Mouse (Mus musculus) forebrain, embryonic 14.5 days (tissue): ENCODE results near the gene Hectd1. TPM values are rescaled to one million over a fixed set of nuclear protein-coding genes. Genes with fewer than 3 reads are reported as not detected.

Source experiments
- ATAC-seq: fragments of 200-750 bp; cut with Nextera tagmentation; 2 replicates; pipeline ENCODE4 v1.8.0; 2017; ENCODE audit warnings: mild to moderate bottlenecking, moderate library complexity
- DNase-seq: peaks from one replicate; pipeline ENCODE4 v3.0.0-alpha.2; 2015; ENCODE audit warnings: low spot score
- H3K27ac ChIP-seq: fragments of 300-500 bp; sonication (generic); 2 replicates; pipeline ENCODE4 v1.5.1; 2014; ENCODE audit warnings: low read depth, mild to moderate bottlenecking, control low read depth, low read length, moderate library complexity
- H3K27me3 ChIP-seq: fragments of 300-500 bp; sonication (generic); replicated peaks from 2 replicates; pipeline ENCODE4 v1.6.1; 2014; ENCODE audit warnings: low read length, control low read depth, mixed read lengths; ENCODE audit not compliant: control insufficient read depth, insufficient read depth
- H3K36me3 ChIP-seq: fragments of 300-500 bp; sonication (generic); 2 replicates; pipeline ENCODE4 v1.6.1; 2014; ENCODE audit warnings: low read length, control low read depth; ENCODE audit not compliant: control insufficient read depth, insufficient read depth
- H3K4me1 ChIP-seq: fragments of 300-500 bp; sonication (generic); 2 replicates; pipeline ENCODE4 v1.6.1; 2014; ENCODE audit warnings: antibody characterized with exemption, low read length, control low read depth; ENCODE audit not compliant: control insufficient read depth, insufficient read depth
- H3K4me2 ChIP-seq: fragments of 300-500 bp; sonication (generic); 2 replicates; pipeline ENCODE4 v1.6.1; 2014; ENCODE audit warnings: mild to moderate bottlenecking, control low read depth, low read length
- H3K4me3 ChIP-seq: fragments of 300-500 bp; sonication (generic); 2 replicates; pipeline ENCODE4 v1.5.1; 2014; ENCODE audit warnings: low read depth, low read length, control low read depth
- H3K9ac ChIP-seq: fragments of 300-500 bp; sonication (generic); 2 replicates; pipeline ENCODE4 v1.6.1; 2014; ENCODE audit warnings: mild to moderate bottlenecking, low read length, control low read depth, moderate library complexity
- H3K9me3 ChIP-seq: fragments of 300-500 bp; sonication (generic); replicated peaks from 2 replicates; pipeline ENCODE4 v1.6.1; 2016; ENCODE audit warnings: low read length, control low read depth, mixed read lengths; ENCODE audit not compliant: control insufficient read depth
- WGBS: fragments of 180-500 bp; shearing (Covaris S2); extraction: QIAGEN DNeasy Blood & Tissue Kit; methylation state at CpG from one replicate; pipeline ENCODE4 v1.1.7; 2014; 5-methylcytosine and 5-hydroxymethylcytosine counted together
- polyA plus RNA-seq: library from polyadenylated mRNA; unstranded; fragments of >200 nt; fragmentation: Nextera tagmentation; extraction: Ambion mirVana; gene quantifications from 2 replicates; pipeline ENCODE4 v1.2.1, GENCODE M21; 2014

Hectd1 gene
- polyA plus RNA-seq, 1 experiment from 2014 or later, result 31.1 TPM

DNA sequence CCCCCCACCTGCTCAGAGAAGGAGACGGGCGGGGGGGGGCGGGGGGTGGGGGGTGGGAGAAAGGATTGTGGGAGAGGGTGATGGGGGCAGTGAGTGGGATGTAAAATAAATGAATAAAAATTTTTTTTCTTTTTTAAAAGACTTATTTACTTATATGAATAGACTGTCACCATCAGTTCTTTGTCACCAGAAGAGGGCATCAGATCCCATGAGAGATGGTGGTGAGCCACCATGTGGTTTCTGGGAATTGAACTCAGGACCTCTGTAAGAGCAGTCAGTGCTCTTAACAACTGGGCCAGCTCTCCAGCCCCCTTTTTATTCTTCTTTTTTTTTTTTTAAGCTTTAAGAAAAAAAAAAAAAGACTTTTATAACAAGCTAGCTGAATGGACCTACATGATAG, 7.1 kb downstream of the Hectd1 start:
- H3K4me3 ChIP-seq, result no peak overlapping the region
- H3K27me3 ChIP-seq, result no peaks in the 10 kb centered on the region
- H3K9ac ChIP-seq, result no peak overlapping the region
- no peak overlapping the region for H3K27ac ChIP-seq
- no peaks in the 10 kb centered on the region for H3K9me3 ChIP-seq
- no peak for ATAC-seq
- peaks cover 8% of the 10 kb centered on the region for H3K36me3 ChIP-seq
- DNase-seq, result no peak
- no peak overlapping the region for H3K4me2 ChIP-seq
- WGBS, result 72% methylated on average over 3 of the region's 3 CpGs
- peaks cover 3% of the 10 kb centered on the region for H3K4me1 ChIP-seq

DNA sequence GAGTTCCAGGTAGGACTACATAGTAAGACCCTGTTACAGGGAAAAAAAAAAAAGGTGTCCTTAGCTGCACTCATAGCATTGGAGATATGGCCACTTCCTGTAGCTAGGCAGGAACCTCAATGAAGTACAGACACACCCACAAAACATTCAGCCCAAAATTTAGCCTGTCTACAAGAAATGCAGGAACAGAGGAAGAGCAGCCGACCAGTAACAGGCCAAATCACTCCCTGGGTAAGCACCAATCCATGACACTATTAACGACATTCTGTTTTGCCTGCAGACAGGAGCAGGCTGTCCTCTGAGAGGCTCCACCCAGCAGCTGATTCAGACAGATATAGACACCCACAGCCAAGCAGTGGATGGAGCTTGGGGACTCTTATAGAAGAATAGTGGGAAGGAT, 8.1 kb downstream of the Hectd1 start:
- Histone ChIP-seq H3K27ac (no peak overlapping the region), H3K9me3 (no peaks in the 10 kb centered on the region), H3K9ac (no peak overlapping the region), H3K4me3 (no peak overlapping the region), H3K4me2 (no peak overlapping the region), H3K27me3 (no peaks in the 10 kb centered on the region), H3K36me3 (peaks cover 8% of the 10 kb centered on the region), H3K4me1 (no peaks in the 10 kb centered on the region)
- 54% methylated on average over 2 of the region's 2 CpGs for WGBS
- no peak for DNase-seq
- no peak for ATAC-seq

DNA sequence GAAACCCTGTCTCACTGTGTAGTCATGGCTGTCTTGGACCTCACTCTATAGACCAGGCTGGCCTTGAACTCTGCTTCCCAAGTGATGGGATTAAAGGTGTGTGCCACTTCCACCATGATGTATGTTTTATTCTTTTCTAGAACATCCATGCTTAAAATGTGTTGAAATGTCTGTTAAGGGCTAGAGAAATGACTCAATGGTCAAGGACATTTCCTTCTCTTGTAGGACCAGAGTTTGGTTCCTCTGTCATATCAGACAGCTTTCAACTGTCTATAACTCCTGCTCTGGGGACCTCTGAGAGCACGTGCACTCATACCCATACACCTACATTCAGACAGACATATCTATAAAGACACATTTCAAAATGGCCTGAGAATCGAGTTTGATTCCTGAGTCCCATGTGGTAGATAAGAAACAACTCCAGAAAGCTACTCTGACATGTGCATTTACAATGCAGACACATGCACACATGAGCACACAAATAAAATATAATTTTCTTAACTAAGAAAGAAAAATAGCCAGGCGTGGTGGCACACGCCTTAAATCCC, 9.3 kb downstream of the Hectd1 start:
- Histone ChIP-seq H3K4me3 (no peak overlapping the region), H3K9me3 (no peaks in the 10 kb centered on the region), H3K4me1 (no peaks in the 10 kb centered on the region), H3K27me3 (no peaks in the 10 kb centered on the region), H3K27ac (no peak overlapping the region), H3K36me3 (peaks cover under 1% of the 10 kb centered on the region; the same call in 1 of the 2 replicates), H3K9ac (no peak overlapping the region), H3K4me2 (no peak overlapping the region)
- DNase-seq, result no peak
- no peak for ATAC-seq
- WGBS, result 92% methylated on average over 4 of the region's 4 CpGs

DNA sequence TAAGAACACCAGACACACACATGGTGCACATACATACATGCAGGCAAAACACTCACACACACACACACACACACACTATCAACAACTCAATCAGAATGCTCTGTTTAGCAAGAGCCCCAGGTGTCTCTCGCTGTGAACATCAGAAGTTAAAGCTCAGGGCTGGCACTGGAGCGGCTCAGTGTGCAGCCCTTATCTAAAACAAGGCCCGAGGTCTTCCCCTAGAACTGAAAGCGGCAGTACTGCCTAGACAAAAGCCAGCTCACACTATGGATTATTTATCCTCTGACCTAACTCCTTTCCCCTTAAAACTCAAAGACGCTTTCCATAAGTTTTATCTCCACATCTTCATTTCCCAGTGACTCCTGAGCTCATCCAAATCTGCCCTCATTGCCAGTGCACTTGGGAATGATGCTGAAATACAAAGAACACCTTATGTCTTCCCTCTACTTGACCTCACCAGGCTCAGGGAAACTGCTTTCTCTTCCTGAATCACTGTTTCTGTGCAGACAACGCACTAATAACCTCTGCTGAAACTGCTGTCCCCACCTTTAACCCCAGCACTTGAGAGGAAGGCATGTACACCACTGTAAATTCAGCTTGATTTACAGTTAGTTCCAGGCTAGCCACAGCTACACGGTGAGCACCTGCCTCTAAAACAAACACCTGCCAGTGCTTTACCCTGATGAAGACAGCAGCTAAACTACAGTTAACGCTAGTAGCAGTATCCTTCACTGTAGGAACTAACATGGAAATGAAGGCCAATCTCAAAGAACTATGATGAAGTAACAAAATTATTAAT, 11.3 kb downstream of the Hectd1 start:
- Histone ChIP-seq H3K9me3 (no peaks in the 10 kb centered on the region), H3K9ac (no peak overlapping the region), H3K27ac (no peak overlapping the region), H3K4me2 (no peak overlapping the region), H3K4me3 (no peak overlapping the region), H3K27me3 (no peaks in the 10 kb centered on the region), H3K36me3 (no peaks in the 10 kb centered on the region; the same call in 1 of the 2 replicates), H3K4me1 (no peaks in the 10 kb centered on the region)
- no peak for ATAC-seq
- 83% methylated on average over 8 of the region's 8 CpGs for WGBS
- DNase-seq, result no peak

DNA sequence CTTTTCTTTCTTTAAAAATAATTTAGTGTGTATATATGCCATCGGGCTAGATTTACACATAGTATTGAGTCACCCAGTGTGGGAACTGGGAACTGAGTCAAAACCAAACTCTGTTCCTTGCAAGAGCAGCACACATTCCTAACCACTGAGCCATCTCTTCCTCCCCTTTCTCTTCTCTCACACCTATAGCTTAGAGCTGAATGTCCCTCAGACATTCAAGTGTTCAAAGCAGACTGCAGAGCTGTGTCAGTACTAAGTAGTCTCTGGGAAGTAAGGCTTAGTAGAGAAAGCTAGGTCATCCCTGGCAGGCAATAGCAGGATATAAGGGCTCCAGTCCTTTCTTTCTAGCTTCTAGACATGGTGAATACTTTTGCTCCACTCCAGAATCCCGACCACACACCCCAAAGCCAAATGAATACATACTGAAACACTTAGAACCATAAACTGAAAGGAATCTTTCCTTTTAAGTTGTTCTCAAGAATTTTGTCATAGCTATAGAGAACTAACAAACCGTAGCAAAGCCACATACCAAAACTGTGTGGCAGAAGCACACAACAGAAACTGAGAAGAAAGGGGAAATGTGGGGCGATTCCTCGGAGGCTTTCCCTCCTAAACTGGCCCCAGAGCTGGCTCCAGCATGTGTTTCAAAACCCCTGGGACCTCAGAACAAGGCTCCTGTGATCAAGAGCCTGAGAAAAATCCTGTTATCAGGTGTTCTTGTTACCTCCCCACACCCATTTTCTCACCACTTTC, 17.8 kb downstream of the Hectd1 start:
- Histone ChIP-seq H3K36me3 (peaks cover 3% of the 10 kb centered on the region; the same call in 1 of the 2 replicates), H3K4me2 (no peak overlapping the region), H3K4me1 (no peaks in the 10 kb centered on the region), H3K9me3 (no peaks in the 10 kb centered on the region), H3K27me3 (no peaks in the 10 kb centered on the region), H3K4me3 (no peak overlapping the region), H3K9ac (no peak overlapping the region), H3K27ac (no peak overlapping the region)
- WGBS, result 87% methylated on average over 5 of the region's 5 CpGs
- ATAC-seq, result no peak
- no peak for DNase-seq

DNA sequence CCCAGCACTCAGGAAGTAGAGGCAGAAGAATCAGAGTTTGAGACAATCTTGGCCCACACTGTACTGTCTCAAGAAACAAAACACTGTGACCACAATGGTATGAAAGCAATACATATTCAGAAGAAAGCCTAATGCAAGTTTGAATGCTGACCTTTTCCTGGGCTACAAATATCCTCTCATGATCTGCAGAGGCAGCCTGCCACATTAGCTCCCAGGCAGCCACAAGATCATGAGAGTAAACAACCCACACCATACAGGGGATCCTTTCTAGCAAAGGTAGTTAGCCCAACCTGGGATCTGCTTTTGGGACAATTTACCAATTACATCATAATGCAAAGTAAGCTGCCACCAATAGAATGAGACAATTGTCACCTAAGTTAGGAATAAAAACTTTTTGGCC, 18.8 kb downstream of the Hectd1 start:
- H3K4me2 ChIP-seq, result no peak overlapping the region
- no peaks in the 10 kb centered on the region for H3K27me3 ChIP-seq
- DNase-seq (no peak), ATAC-seq (no peak)
- H3K27ac ChIP-seq, result no peak overlapping the region
- no peak overlapping the region for H3K9ac ChIP-seq
- H3K9me3 ChIP-seq, result no peaks in the 10 kb centered on the region
- H3K36me3 ChIP-seq, result peaks cover 10% of the 10 kb centered on the region
- H3K4me1 ChIP-seq, result no peaks in the 10 kb centered on the region
- H3K4me3 ChIP-seq, result no peak overlapping the region

DNA sequence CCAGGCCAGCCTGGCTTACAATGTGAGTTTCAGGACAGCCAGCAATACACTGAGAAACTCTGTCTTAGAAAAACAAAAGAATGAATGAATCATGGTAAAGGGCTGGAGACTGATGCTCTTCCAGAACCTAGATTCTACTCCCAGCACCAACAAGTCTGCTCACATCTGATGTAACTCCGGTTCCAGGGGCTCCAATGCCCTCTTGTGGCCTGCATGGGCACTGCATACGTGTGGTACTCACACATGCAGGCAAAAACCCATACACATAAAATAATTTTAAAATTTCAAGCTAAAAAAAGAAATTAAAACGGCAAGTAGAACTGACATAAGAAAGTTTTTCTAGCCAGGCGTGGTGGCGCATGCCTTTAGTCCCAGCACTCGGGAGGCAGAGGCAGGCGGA, 44.5 kb downstream of the Hectd1 start:
- Histone ChIP-seq H3K27me3 (no peaks in the 10 kb centered on the region), H3K27ac (no peak overlapping the region), H3K4me2 (no peak overlapping the region), H3K9me3 (no peaks in the 10 kb centered on the region; the same call in 1 of the 2 replicates), H3K36me3 (peaks cover 79% of the 10 kb centered on the region), H3K4me3 (no peak overlapping the region), H3K4me1 (no peaks in the 10 kb centered on the region), H3K9ac (no peak overlapping the region)
- no peak for ATAC-seq
- DNase-seq, result peak; percentile 13
- WGBS, result 94% methylated on average over 7 of the region's 7 CpGs

DNA sequence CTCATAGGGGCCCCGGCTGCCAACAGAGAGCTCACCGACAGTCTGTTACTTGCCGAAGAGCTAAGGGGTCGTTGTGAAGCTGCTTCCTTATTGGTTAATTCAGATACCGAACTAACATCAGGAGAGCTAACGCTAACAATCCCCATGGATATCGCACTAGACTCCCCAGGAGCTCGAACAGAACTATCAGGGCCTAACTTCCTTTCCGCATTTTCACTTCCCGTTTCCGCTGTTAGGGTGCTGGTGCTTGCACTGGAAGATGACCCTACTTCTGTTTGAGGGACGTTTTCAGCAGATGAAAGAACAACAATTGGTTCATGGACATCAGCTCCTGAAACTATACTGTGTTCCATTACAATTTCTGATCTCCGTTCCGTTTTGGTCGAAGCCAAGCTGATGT, 60.6 kb downstream of the Hectd1 start:
- 96% methylated on average over 15 of the region's 15 CpGs for WGBS
- Histone ChIP-seq H3K9ac (no peak overlapping the region), H3K4me3 (no peak overlapping the region), H3K27ac (no peak overlapping the region), H3K4me1 (no peaks in the 10 kb centered on the region), H3K36me3 (peaks cover 60% of the 10 kb centered on the region), H3K9me3 (no peaks in the 10 kb centered on the region), H3K4me2 (no peak overlapping the region), H3K27me3 (no peaks in the 10 kb centered on the region)
- DNase-seq (no peak), ATAC-seq (no peak)

DNA sequence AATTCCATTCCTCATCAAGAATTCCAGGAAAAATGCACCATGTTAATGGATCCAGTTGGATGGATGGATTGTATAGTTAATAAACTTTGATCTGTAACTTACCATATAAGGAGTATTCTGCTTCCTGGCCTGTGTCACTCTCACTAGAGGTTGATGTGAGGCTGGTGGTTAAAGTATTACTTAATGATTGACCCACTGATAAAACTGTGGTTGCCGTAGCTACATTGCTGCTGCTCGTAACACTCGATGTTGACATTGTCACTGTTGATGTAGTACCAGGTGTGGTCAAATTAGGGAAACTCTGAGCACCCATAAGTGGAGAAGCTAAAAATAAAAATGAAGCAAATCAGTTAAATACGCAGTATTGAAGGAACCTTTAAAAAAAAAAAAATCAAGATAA, 61.9 kb downstream of the Hectd1 start:
- Histone ChIP-seq H3K4me2 (no peak overlapping the region), H3K27me3 (no peaks in the 10 kb centered on the region), H3K36me3 (peaks cover 63% of the 10 kb centered on the region), H3K4me3 (no peak overlapping the region), H3K9me3 (no peaks in the 10 kb centered on the region), H3K9ac (no peak overlapping the region), H3K27ac (no peak overlapping the region), H3K4me1 (no peaks in the 10 kb centered on the region)
- DNase-seq (no peak), ATAC-seq (no peak)
- 93% methylated on average over 4 of the region's 4 CpGs for WGBS
